Mouse (Mus musculus) gastrocnemius, adult 2 months (tissue): ENCODE results near the gene Hoxc8. TPM values are rescaled to one million over a fixed set of nuclear protein-coding genes. Genes with fewer than 3 reads are reported as not detected.

ENCODE experiments used
- DNase-seq: peaks from one replicate; pipeline ENCODE4 v3.0.0; 2022
- H3K27ac ChIP-seq: fragments of 200-600 bp; 2 replicates; pipeline ENCODE4 v1.8.1; 2022; ENCODE audit warnings: mild to moderate bottlenecking
- H3K4me3 ChIP-seq: fragments of 200-600 bp; 2 replicates; pipeline ENCODE4 v1.8.1; 2022; ENCODE audit warnings: mild to moderate bottlenecking, moderate library complexity
- CTCF ChIP-seq: fragments of 200-600 bp; IDR thresholded peaks from 2 replicates; pipeline ENCODE4 v1.8.1; 2022; ENCODE audit warnings: antibody characterized with exemption, mild to moderate bottlenecking, moderate library complexity
- intact Hi-C: fragments of 180-260 bp; cut with DNase I; formaldehyde crosslinking; loops from one replicate; pipeline ENCODE4 v1.15.1; 2025
- total RNA-seq, 2 experiments: library from RNA; stranded (reverse); gene quantifications; 2 replicates each; pipeline ENCODE4 v1.2.3; 2021

The Hoxc8 gene
- total RNA-seq, 2 experiments from 2014 or later: 1.0 to 2.8 TPM

DNA sequence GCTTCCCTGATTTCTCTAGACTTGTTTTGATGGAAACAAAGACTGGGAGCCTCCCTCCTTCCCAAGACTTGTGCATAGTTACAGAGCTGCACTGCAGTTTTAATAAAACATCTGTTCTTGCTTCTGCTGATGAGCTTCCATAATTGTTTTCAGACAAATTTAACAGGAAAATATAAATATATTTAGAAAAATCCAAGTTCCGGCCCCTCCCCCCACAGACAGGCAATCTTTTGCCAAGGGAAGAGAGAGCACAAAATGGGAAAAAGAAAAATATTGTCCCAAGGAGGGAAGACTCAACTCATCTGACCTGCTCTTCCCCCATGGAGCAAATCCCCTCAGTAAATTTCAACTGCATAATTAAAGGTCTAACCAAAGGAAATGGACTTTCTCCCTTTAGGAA lies 15.9 kb downstream of the Hoxc8 start:
- intact Hi-C loops: no loop called here
- H3K27ac ChIP-seq: peak overlapping the region; percentile 87
- peak overlapping the region; percentile 63 for H3K4me3 ChIP-seq
- no peak for TF ChIP-seq CTCF
- DNase-seq: peak; percentile 15

DNA sequence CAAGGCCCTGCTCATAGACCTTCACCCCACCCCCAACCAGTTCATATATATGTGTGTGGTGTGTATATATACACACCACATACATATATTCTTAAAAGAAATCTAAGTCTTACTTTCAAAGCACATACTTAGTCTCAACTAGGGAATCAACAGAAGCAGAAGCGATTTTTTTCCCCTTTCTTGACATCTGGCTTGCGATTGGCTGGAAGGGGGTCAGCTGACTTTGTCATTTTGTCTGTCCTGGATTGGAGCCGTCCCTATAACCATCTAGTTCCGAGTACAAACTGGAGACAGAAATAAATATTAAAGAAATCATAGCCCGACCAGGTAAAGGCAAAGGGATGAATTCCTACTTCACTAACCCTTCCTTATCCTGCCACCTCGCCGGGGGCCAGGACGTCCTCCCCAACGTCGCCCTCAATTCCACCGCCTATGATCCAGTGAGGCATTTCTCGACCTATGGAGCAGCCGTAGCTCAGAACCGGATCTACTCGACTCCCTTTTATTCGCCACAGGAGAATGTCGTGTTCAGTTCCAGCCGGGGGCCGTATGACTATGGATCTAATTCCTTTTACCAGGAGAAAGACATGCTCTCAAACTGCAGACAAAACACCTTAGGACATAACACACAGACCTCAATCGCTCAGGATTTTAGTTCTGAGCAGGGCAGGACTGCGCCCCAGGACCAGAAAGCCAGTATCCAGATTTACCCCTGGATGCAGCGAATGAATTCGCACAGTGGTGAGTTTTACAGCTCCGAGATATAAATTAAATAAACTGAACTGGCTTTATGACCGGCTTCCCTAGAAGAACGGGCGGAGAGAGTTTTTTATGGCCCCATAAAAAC lies 19.1 kb downstream of the Hoxc8 start:
- DNase-seq: no peak
- Histone ChIP-seq H3K27ac (peak overlapping the region; percentile 38; the same call in 1 of the 2 replicates), H3K4me3 (peak overlapping the region; percentile 48)
- TF ChIP-seq CTCF: no peak
- intact Hi-C loops: no loop called here

GRCm38 (mm10) chr15:103010112-103010846 lies 19.9 kb downstream of the Hoxc8 start:
- TF ChIP-seq CTCF: no peak
- peak overlapping the region; percentile 38; the same call in 1 of the 2 replicates for H3K27ac ChIP-seq
- peak; percentile 26 for DNase-seq
- intact Hi-C loops: no loop called here
- H3K4me3 ChIP-seq: peak overlapping the region; percentile 48

DNA sequence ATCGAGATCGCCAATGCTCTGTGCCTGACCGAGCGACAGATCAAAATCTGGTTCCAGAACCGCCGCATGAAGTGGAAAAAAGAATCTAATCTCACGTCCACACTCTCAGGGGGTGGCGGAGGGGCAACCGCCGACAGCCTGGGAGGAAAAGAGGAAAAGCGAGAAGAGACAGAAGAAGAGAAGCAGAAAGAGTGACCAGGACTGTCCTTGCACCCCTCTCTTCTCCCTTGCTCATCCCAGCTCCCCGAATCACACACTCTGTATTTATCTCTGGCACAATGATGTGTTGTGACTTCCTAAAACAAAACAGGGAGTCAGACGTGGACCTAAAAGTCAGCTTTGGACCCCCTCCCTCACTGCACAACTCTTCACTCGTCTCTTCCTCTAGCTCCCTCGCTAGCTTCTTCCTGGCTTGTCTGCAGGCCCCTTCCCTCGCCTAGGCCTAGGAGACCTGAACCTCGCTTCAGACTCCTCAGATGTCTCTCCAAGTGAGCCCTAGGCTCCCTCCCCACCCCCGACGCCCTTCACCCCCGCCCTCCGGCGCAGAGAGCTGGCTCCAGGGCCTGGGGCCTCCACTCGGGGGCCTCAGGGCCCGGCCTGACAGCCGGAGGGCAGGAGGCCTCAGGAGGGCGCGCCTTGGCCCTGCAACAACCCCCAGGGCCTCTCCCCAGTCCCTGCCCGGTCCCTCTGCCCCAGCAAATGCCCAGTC lies 20.6 kb downstream of the Hoxc8 start:
- no peak for TF ChIP-seq CTCF

GRCm38 (mm10) chr15:103011928-103012486 lies 21.6 kb downstream of the Hoxc8 start:
- DNase-seq: peak; percentile 61
- intact Hi-C loops: no loop called here
- H3K27ac ChIP-seq: peak overlapping the region; percentile 53

More for the DNA sequence above, 20.6 kb downstream of the Hoxc8 start:
- no peak for DNase-seq
- intact Hi-C loops: no loop called here
- Histone ChIP-seq H3K4me3 (peak overlapping the region; percentile 48), H3K27ac (peak overlapping the region; percentile 16)

DNA sequence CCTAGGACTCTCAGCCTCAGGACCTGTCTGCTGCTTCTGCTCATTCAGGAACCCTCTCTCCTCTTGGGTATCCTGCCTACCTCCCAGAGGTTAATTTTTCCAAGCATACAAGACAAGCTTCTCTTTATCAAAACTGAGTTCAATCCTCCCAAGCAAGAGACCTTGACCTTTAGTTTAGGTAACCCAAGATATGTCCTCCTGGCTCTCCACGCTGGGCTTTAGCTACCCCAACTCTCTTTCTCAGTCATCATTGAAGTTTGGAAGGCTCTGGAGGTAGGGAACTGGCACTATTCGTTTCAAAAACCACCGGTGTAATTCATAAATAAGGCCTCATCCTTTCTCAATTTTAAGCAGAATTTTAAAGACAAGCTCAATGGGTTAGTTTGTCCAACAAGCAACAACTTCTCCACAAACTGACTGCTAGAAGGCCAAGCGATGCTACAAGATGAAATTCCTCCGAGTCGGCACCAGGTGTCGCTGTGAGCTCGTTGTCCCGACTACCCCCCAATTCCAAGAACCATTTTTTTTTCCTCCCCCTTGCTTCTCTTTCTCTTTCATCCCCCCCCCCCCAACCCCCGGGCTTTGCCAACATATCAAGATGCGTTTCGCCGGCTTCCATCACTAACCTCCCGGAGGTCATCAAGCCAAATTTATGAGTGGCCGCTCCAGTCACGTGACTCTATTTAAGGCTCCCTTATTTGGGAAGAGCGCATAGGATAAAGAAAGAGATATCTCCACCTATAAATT lies 23.0 kb downstream of the Hoxc8 start:
- peak overlapping the region; percentile 78 for H3K27ac ChIP-seq
- intact Hi-C loops: loop anchor here (1.0 kb wide), 1 partner anchor 107 kb away; no protein-coding TSS in a partner anchor
- H3K4me3 ChIP-seq: peak overlapping the region; percentile 67
- peak; percentile 70 for DNase-seq
- peak; percentile 83 for TF ChIP-seq CTCF

More at GRCm38 (mm10) chr15:103011928-103012486, 21.6 kb downstream of the Hoxc8 start:
- peak overlapping the region; percentile 47 for H3K4me3 ChIP-seq
- no peak for TF ChIP-seq CTCF

- Histone ChIP-seq H3K4me3 (peak overlapping the region; percentile 67), H3K27ac (peak overlapping the region; percentile 78)
- TF ChIP-seq CTCF: no peak
- peak; percentile 83 for DNase-seq
- intact Hi-C loops: no loop called here
Measured at GRCm38 (mm10) chr15:103014166-103015008, 24.0 kb downstream of the Hoxc8 start.

DNA sequence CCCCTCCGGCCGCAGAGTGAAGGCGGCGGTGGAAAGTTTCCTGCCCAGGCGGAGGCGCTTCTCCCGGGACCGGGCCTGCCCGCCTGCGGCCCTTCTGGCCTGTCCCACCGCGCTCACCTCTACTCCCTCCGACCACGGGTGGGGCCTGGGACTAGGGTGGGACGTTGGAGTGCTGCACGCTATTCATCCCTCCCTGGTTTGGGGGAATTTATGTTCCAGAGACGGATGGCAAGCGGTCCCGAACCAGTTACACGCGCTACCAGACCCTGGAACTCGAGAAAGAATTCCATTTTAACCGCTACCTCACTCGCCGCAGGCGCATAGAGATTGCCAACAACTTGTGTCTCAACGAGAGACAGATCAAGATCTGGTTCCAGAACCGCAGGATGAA lies 24.6 kb downstream of the Hoxc8 start:
- H3K27ac ChIP-seq: peak overlapping the region; percentile 78
- H3K4me3 ChIP-seq: peak overlapping the region; percentile 67
- peak; percentile 33 for DNase-seq
- TF ChIP-seq CTCF: no peak
- intact Hi-C loops: no loop called here

- intact Hi-C loops: no loop called here
- Histone ChIP-seq H3K4me3 (peak overlapping the region; percentile 67), H3K27ac (peak overlapping the region; percentile 78; the same call in 1 of the 2 replicates)
- DNase-seq: no peak
- TF ChIP-seq CTCF: no peak
Measured at GRCm38 (mm10) chr15:103015406-103016166, 25.2 kb downstream of the Hoxc8 start.

- no peak within 1 kb of the TSS for H3K27ac ChIP-seq
- H3K4me3 ChIP-seq: no peak within 1 kb of the TSS
- intact Hi-C loops: no loop called here
Measured at GRCm38 (mm10) chr15:103018636-103019035, 28.2 kb downstream of the Hoxc8 start, which contains the start of gene Hoxc4. Gene Hoxc4 (plus strand): TSS chr15:103018934.

More at GRCm38 (mm10) chr15:103018636-103019035, 28.2 kb downstream of the Hoxc8 start, which contains the start of gene Hoxc4:
- no peak for DNase-seq
- no peak for TF ChIP-seq CTCF
